Comparison of ENCODE assay signal across 11 mouse cellular contexts in genomic region chr1:78907991-78908390, GRCm38 (mm10).
DNase-seq lines count a peak whose midpoint lies in the region; ATAC-seq and TF ChIP-seq lines count a peak whose summit lies in the region.
"Had no signal": no experiment of that assay in that cellular context is flagged by ENCODE, and none has a peak within 500 bp of the region (broad histone marks: within the 10 kb centered on the region; RNA-seq: fewer than 3 reads in every experiment).

No protein-coding gene starts in this region.

- no peaks in the 10 kb centered on the region for H3K9me3 ChIP-seq in stomach, embryonic 15.5 days
- no peaks in the 10 kb centered on the region for H3K9me3 ChIP-seq in stomach, postnatal 0 days (ENCODE audit: control insufficient read depth, low read length)
- no peaks in the 10 kb centered on the region for H3K9me3 ChIP-seq in embryonic facial prominence, embryonic 13.5 days
- H3K9me3 ChIP-seq: hindbrain, embryonic 10.5 days; neural tube, embryonic 13.5 days had no signal

- no peak for TF ChIP-seq EP300 in stomach, postnatal 0 days (optimal IDR thresholded peaks at IDR 0.05)

- TF ChIP-seq CTCF in stomach, postnatal 0 days (IDR thresholded peaks at IDR 0.05; ENCODE audit: low read depth) = no peak

- ATAC-seq in stomach, embryonic 15.5 days (ENCODE audit: insufficient read depth, low FRiP score, low read depth) = peak; percentile 27; the same call in 1 of the 2 replicates
- ATAC-seq in stomach, postnatal 0 days (ENCODE audit: low FRiP score, low TSS enrichment) = no peak
- peak; percentile 69; the same call in 1 of the 2 replicates for ATAC-seq in embryonic facial prominence, embryonic 13.5 days (ENCODE audit: insufficient number of reproducible peaks, insufficient read depth, low FRiP score, low TSS enrichment, low read depth)

- no peak for DNase-seq in stomach, postnatal 0 days (ENCODE audit: low spot score)
- peak; percentile 32 to 68 for DNase-seq in kidney, postnatal 25 days
- peak; percentile 19 for DNase-seq in yolk sac, embryonic 10.5 days (ENCODE audit: low spot score)
- no peak for DNase-seq in left cerebral cortex, postnatal 25 days (ENCODE audit: low spot score in 2 of 2)
- DNase-seq in thymus, postnatal 0 days (ENCODE audit: low spot score) = no peak
- DNase-seq in spleen, adult 12 weeks (ENCODE audit: low spot score) = no peak
- DNase-seq: gastrocnemius, postnatal 10 days had no signal

- WGBS in stomach, embryonic 15.5 days = 30% methylated on average over 5 of the region's 5 CpGs
- WGBS in stomach, postnatal 0 days = 26% methylated on average over 5 of the region's 5 CpGs
- whole genome bisulfite sequencing in embryonic facial prominence, embryonic 13.5 days = 28% methylated on average over 5 of the region's 5 CpGs

- no peaks in the 10 kb centered on the region for H3K27me3 ChIP-seq in stomach, embryonic 15.5 days (replicated peaks)
- H3K27me3 ChIP-seq in stomach, postnatal 0 days (ENCODE audit: control insufficient read depth, insufficient read depth, low read length) = no peaks in the 10 kb centered on the region
- H3K27me3 ChIP-seq in embryonic facial prominence, embryonic 13.5 days = no peaks in the 10 kb centered on the region
- H3K27me3 ChIP-seq: neural tube, embryonic 13.5 days had no signal

- no peak overlapping the region for H3K4me3 ChIP-seq in stomach, embryonic 15.5 days (replicated peaks)
- no peak overlapping the region for H3K4me3 ChIP-seq in stomach, postnatal 0 days (ENCODE audit: low read depth, low read length)
- no peak overlapping the region for H3K4me3 ChIP-seq in embryonic facial prominence, embryonic 13.5 days
- H3K4me3 ChIP-seq: hindbrain, embryonic 10.5 days; neural tube, embryonic 13.5 days had no signal

- no peaks in the 10 kb centered on the region for H3K36me3 ChIP-seq in stomach, embryonic 15.5 days
- H3K36me3 ChIP-seq in stomach, postnatal 0 days (ENCODE audit: control insufficient read depth, insufficient read depth, low read length) = no peaks in the 10 kb centered on the region
- no peaks in the 10 kb centered on the region for H3K36me3 ChIP-seq in embryonic facial prominence, embryonic 13.5 days
- H3K36me3 ChIP-seq: hindbrain, embryonic 10.5 days; neural tube, embryonic 13.5 days had no signal

- H3K4me1 ChIP-seq in stomach, embryonic 15.5 days = no peaks in the 10 kb centered on the region
- H3K4me1 ChIP-seq in stomach, postnatal 0 days (replicated peaks; ENCODE audit: control insufficient read depth, insufficient read depth) = no peaks in the 10 kb centered on the region
- peaks cover 6% of the 10 kb centered on the region; the same call in 1 of the 2 replicates for H3K4me1 ChIP-seq in embryonic facial prominence, embryonic 13.5 days
- H3K4me1 ChIP-seq: neural tube, embryonic 13.5 days had no signal

- H3K4me2 ChIP-seq in stomach, embryonic 15.5 days = no peak overlapping the region
- no peak overlapping the region for H3K4me2 ChIP-seq in stomach, postnatal 0 days (replicated peaks; ENCODE audit: low read depth)
- no peak overlapping the region for H3K4me2 ChIP-seq in embryonic facial prominence, embryonic 13.5 days
- H3K4me2 ChIP-seq: neural tube, embryonic 13.5 days had no signal

- H3K27ac ChIP-seq in stomach, embryonic 15.5 days = no peak overlapping the region
- no peak overlapping the region for H3K27ac ChIP-seq in stomach, postnatal 0 days (replicated peaks)
- peak overlapping the region; percentile 51 for H3K27ac ChIP-seq in embryonic facial prominence, embryonic 13.5 days
- H3K27ac ChIP-seq: hindbrain, embryonic 10.5 days; neural tube, embryonic 13.5 days had no signal

- H3K9ac ChIP-seq in stomach, embryonic 15.5 days = no peak overlapping the region
- no peak overlapping the region for H3K9ac ChIP-seq in stomach, postnatal 0 days (ENCODE audit: low read length)
- H3K9ac ChIP-seq in embryonic facial prominence, embryonic 13.5 days = no peak overlapping the region
- H3K9ac ChIP-seq: neural tube, embryonic 13.5 days had no signal

- intact Hi-C loops in left cerebral cortex, postnatal 25 days (cut with DNase I) = no loop called here

Comparison
In these comparisons a context has a peak if more than half of its experiments do, and no peak if none do; other contexts are left out.
1. DNase-seq: peak in kidney, postnatal 25 days (2 of 2) and yolk sac, embryonic 10.5 days (single experiment); none in stomach, postnatal 0 days (single experiment), left cerebral cortex, postnatal 25 days (0 of 2), thymus, postnatal 0 days (single experiment) and spleen, adult 12 weeks (single experiment).